Mouse (Mus musculus) forebrain, embryonic 15.5 days (tissue): ENCODE data around the gene Ugt1a1. TPM values are rescaled to one million over a fixed set of nuclear protein-coding genes. Genes with fewer than 3 reads are reported as not detected.

Source experiments
- ATAC-seq: fragments of 200-750 bp; cut with Nextera tagmentation; replicated peaks from 2 replicates; pipeline ENCODE4 v1.8.0; 2017; ENCODE audit warnings: mild to moderate bottlenecking, moderate TSS enrichment, moderate library complexity
- H3K27ac ChIP-seq: fragments of 300-500 bp; sonication (generic); replicated peaks from 2 replicates; pipeline ENCODE4 v1.5.1; 2015; ENCODE audit warnings: mild to moderate bottlenecking, inconsistent platforms
- H3K27me3 ChIP-seq: fragments of 300-500 bp; sonication (generic); 2 replicates; pipeline ENCODE4 v1.6.1; 2015; ENCODE audit warnings: inconsistent platforms
- H3K36me3 ChIP-seq: fragments of 300-500 bp; sonication (generic); 2 replicates; pipeline ENCODE4 v1.6.1; 2015; ENCODE audit warnings: mild to moderate bottlenecking, inconsistent platforms
- H3K4me1 ChIP-seq: fragments of 300-500 bp; sonication (generic); 2 replicates; pipeline ENCODE4 v1.6.1; 2015; ENCODE audit warnings: inconsistent platforms
- H3K4me2 ChIP-seq: fragments of 300-500 bp; sonication (generic); replicated peaks from 2 replicates; pipeline ENCODE4 v1.6.1; 2015; ENCODE audit warnings: mild to moderate bottlenecking, inconsistent platforms
- H3K4me3 ChIP-seq: fragments of 300-500 bp; sonication (generic); 2 replicates; pipeline ENCODE4 v1.5.1; 2015; ENCODE audit warnings: mild to moderate bottlenecking, inconsistent platforms
- H3K9ac ChIP-seq: fragments of 300-500 bp; sonication (generic); replicated peaks from 2 replicates; pipeline ENCODE4 v1.6.1; 2015; ENCODE audit warnings: mild to moderate bottlenecking, inconsistent platforms
- H3K9me3 ChIP-seq: fragments of 300-500 bp; sonication (generic); 2 replicates; pipeline ENCODE4 v1.6.1; 2016; ENCODE audit warnings: inconsistent platforms
- WGBS: fragments of 180-500 bp; shearing (Covaris S2); methylation state at CpG from one replicate; pipeline ENCODE4 v1.1.7; 2015; ENCODE audit warnings: mixed read lengths; 5-methylcytosine and 5-hydroxymethylcytosine counted together
- polyA plus RNA-seq: library from polyadenylated mRNA; unstranded; fragments of >200 nt; fragmentation: Nextera tagmentation; extraction: Ambion mirVana; gene quantifications from 2 replicates; pipeline ENCODE4 v1.2.1, GENCODE M21; 2015

Gene Ugt1a1
- polyA plus RNA-seq, 1 experiment from 2014 or later = not detected

DNA sequence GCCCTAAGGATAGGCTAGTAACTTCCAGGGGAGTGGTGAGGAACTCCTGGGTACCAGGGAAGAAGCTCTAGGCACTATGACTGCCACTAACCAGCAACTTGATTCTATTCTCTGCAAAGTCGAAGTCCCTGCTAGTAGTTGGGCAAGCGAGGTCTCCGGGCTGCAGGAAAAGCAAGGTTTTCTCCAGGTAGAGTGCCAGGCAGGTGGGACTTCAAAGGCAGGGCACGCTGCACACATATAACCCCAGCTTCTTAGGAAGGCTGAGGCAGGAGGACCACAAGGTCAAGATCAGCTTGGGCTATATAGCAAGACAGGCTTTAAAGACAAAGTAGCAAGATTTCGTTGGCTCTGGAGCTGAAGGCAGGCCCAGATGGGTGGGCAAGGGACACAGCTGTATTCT lies 52.0 kb downstream of the Ugt1a1 start:
- Histone ChIP-seq H3K27me3 (no peaks in the 10 kb centered on the region), H3K9ac (no peak overlapping the region), H3K4me1 (no peaks in the 10 kb centered on the region), H3K4me3 (no peak overlapping the region), H3K9me3 (no peaks in the 10 kb centered on the region), H3K36me3 (peaks cover 86% of the 10 kb centered on the region), H3K4me2 (no peak overlapping the region), H3K27ac (no peak overlapping the region)
- ATAC-seq = no peak
- 91% methylated on average over 5 of the region's 5 CpGs for WGBS

GRCm38 (mm10) chr1:88264237-88264868 lies 52.6 kb downstream of the Ugt1a1 start:
- no peak overlapping the region for H3K9ac ChIP-seq
- peaks cover 92% of the 10 kb centered on the region for H3K36me3 ChIP-seq
- 92% methylated on average over 7 of the region's 7 CpGs for WGBS
- no peaks in the 10 kb centered on the region for H3K9me3 ChIP-seq
- H3K27ac ChIP-seq = no peak overlapping the region
- H3K4me2 ChIP-seq = no peak overlapping the region
- ATAC-seq = no peak
- no peak overlapping the region for H3K4me3 ChIP-seq
- no peaks in the 10 kb centered on the region for H3K27me3 ChIP-seq
- no peaks in the 10 kb centered on the region for H3K4me1 ChIP-seq

- H3K9ac ChIP-seq = no peak overlapping the region
- 78% methylated on average over 4 of the region's 4 CpGs for WGBS
Observed at GRCm38 (mm10) chr1:88264869-88265240, 53.1 kb downstream of the Ugt1a1 start.

DNA sequence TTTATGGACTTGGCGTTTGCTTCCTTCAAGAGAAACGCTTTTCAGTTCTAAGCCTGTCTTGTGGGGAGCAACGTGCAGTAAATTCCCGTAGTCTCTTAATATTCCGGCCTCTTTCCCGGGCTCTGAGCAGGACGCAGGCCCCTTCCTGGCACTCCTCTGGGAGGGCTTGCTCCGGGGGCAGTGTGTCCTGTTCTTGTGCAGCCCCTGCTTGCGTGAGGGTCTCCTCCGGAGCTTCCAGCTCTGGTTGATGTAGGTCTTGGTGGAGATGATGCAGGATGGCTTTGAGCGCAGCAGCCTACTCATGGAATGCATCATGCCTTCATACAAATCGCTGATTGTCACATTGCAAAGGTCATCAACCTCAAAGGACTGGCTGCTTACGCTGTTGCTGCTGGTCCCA lies 54.4 kb downstream of the Ugt1a1 start:
- ATAC-seq = no peak
- 90% methylated on average over 13 of the region's 13 CpGs for WGBS

More at GRCm38 (mm10) chr1:88264869-88265240, 53.1 kb downstream of the Ugt1a1 start:
- no peak for ATAC-seq
- no peaks in the 10 kb centered on the region for H3K9me3 ChIP-seq
- H3K4me2 ChIP-seq = no peak overlapping the region
- H3K4me1 ChIP-seq = no peaks in the 10 kb centered on the region
- H3K27me3 ChIP-seq = no peaks in the 10 kb centered on the region
- no peak overlapping the region for H3K27ac ChIP-seq
- peaks cover 93% of the 10 kb centered on the region for H3K36me3 ChIP-seq
- H3K4me3 ChIP-seq = no peak overlapping the region

DNA sequence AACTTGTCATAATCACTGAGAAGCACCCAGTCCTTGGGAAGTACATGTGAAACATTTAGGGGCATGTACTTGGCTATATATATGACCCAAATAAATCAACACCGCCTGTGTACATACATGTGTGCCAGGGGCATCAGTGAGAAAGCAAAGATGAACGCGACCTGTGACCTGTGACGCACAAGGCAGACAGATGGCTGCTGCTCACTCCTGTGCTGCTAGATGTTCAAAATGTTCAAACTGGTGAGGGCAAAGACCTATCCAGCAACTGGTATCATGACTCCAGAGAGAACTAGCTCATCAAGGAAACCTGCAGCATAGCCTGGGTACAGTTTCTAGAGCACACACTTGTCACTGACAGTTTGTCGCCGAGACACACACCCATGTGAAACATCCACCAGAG lies 55.7 kb downstream of the Ugt1a1 start:
- H3K36me3 ChIP-seq = peaks cover 81% of the 10 kb centered on the region
- 94% methylated on average over 6 of the region's 6 CpGs for WGBS
- no peaks in the 10 kb centered on the region for H3K27me3 ChIP-seq
- H3K9ac ChIP-seq = no peak overlapping the region
- H3K4me2 ChIP-seq = no peak overlapping the region
- no peaks in the 10 kb centered on the region for H3K4me1 ChIP-seq
- no peak for ATAC-seq
- H3K27ac ChIP-seq = no peak overlapping the region
- H3K9me3 ChIP-seq = no peaks in the 10 kb centered on the region
- H3K4me3 ChIP-seq = no peak overlapping the region

More for the DNA sequence above, 54.4 kb downstream of the Ugt1a1 start:
- no peaks in the 10 kb centered on the region for H3K4me1 ChIP-seq
- H3K9me3 ChIP-seq = no peaks in the 10 kb centered on the region
- H3K9ac ChIP-seq = no peak overlapping the region
- no peak overlapping the region for H3K27ac ChIP-seq
- no peak overlapping the region for H3K4me2 ChIP-seq
- no peak overlapping the region for H3K4me3 ChIP-seq
- no peaks in the 10 kb centered on the region for H3K27me3 ChIP-seq
- H3K36me3 ChIP-seq = peaks cover 88% of the 10 kb centered on the region

DNA sequence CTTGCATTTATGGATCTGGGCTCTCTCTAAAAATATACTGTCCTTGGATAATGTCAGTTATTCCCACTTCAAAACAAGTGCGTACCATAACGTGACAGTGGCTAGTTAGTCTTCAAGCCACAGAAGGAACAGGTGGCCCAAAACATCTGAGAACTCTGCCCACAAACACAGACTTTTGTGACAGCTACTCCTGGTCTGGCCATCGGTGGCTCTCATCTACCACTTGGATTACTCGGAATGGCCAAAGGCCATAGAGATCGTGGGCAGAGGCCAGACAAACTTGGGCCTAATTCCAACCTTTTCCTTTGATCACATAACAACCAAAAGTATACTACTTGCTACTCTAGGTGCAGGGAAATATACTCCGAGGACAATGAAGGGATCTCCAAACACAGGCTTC lies 56.3 kb downstream of the Ugt1a1 start:
- 89% methylated on average over 6 of the region's 6 CpGs for WGBS
- ATAC-seq = no peak
- no peak overlapping the region for H3K27ac ChIP-seq

More for the DNA sequence above, 56.3 kb downstream of the Ugt1a1 start:
- Histone ChIP-seq H3K4me2 (no peak overlapping the region), H3K9ac (no peak overlapping the region), H3K4me1 (no peaks in the 10 kb centered on the region), H3K9me3 (no peaks in the 10 kb centered on the region), H3K27me3 (no peaks in the 10 kb centered on the region), H3K4me3 (no peak overlapping the region), H3K36me3 (peaks cover 80% of the 10 kb centered on the region)

Other genes starting within 250 kb of the Ugt1a1 start
- gene Usp40, start 203.4 kb upstream of the Ugt1a1 start, polyA plus RNA-seq = 26.7 and 27.2 TPM in 2 replicates
- gene Ugt1a10, start 156.6 kb upstream of the Ugt1a1 start, polyA plus RNA-seq = not detected in 2 replicates
- 0.15 TPM in 1 of 2 replicates, not detected in the other for gene Ugt1a9, start 141.2 kb upstream of the Ugt1a1 start, polyA plus RNA-seq
- gene Ugt1a8, start 124.1 kb upstream of the Ugt1a1 start, polyA plus RNA-seq = not detected in 2 replicates
- gene Ugt1a7c, start 116.9 kb upstream of the Ugt1a1 start, polyA plus RNA-seq = 0.60 and 1.1 TPM in 2 replicates
- gene Ugt1a6b, start 108.7 kb upstream of the Ugt1a1 start, polyA plus RNA-seq = 2.1 and 2.3 TPM in 2 replicates
- 2.3 and 4.4 TPM in 2 replicates for gene Ugt1a6a, start 77.2 kb upstream of the Ugt1a1 start, polyA plus RNA-seq
- not detected in 2 replicates for gene Ugt1a5, start 45.9 kb upstream of the Ugt1a1 start, polyA plus RNA-seq
- not detected in 2 replicates for gene Ugt1a2, start 11.4 kb upstream of the Ugt1a1 start, polyA plus RNA-seq
- 13.7 TPM in 2 replicates for gene Dnajb3, start 6.2 kb upstream of the Ugt1a1 start, polyA plus RNA-seq
- 0.73 and 0.88 TPM in 2 replicates for gene Mroh2a, start 15.0 kb downstream of the Ugt1a1 start, polyA plus RNA-seq
- gene Hjurp, start 65.7 kb downstream of the Ugt1a1 start, polyA plus RNA-seq = 115 and 118 TPM in 2 replicates
- 0.06 and 0.11 TPM in 2 replicates for gene Trpm8, start 65.7 kb downstream of the Ugt1a1 start, polyA plus RNA-seq
- 0.41 TPM in 1 of 2 replicates, not detected in the other for gene Spp2, start 195.0 kb downstream of the Ugt1a1 start, polyA plus RNA-seq